Mouse (Mus musculus): Measurements from ENCODE around the gene Pdcd7.

The Pdcd7 gene

GRCm38 (mm10) chr9:65340414-65340813 lies 5.5 kb upstream of the Pdcd7 start:
- TF ChIP-seq GATA4 (IDR thresholded peaks at IDR 0.05; ENCODE audit: insufficient replicate concordance, low read length), result no peak

GRCm38 (mm10) chr9:65346476-65347111 lies 690 bp downstream of the Pdcd7 start:
- TF ChIP-seq GATA4 (IDR thresholded peaks at IDR 0.05; ENCODE audit: insufficient replicate concordance, low read length), result no peak

- no peak for TF ChIP-seq GATA4 (IDR thresholded peaks at IDR 0.05; ENCODE audit: insufficient replicate concordance, low read length)
Measured at GRCm38 (mm10) chr9:65347112-65347850, 1.4 kb downstream of the Pdcd7 start.

GRCm38 (mm10) chr9:65353251-65353650 lies 7.3 kb downstream of the Pdcd7 start:
- TF ChIP-seq GATA4 (IDR thresholded peaks at IDR 0.05; ENCODE audit: insufficient replicate concordance, low read length), result no peak

- no peak for TF ChIP-seq GATA4 (IDR thresholded peaks at IDR 0.05; ENCODE audit: insufficient replicate concordance, low read length)
Measured at GRCm38 (mm10) chr9:65356561-65356960, 10.7 kb downstream of the Pdcd7 start.

- TF ChIP-seq GATA4 (IDR thresholded peaks at IDR 0.05; ENCODE audit: insufficient replicate concordance, low read length), result no peak
Measured at GRCm38 (mm10) chr9:65356971-65357370, 11.1 kb downstream of the Pdcd7 start.

- no peak for TF ChIP-seq GATA4 (IDR thresholded peaks at IDR 0.05; ENCODE audit: insufficient replicate concordance, low read length)
Measured at GRCm38 (mm10) chr9:65358956-65359480, 13.1 kb downstream of the Pdcd7 start.

- no peak for TF ChIP-seq GATA4 (IDR thresholded peaks at IDR 0.05; ENCODE audit: insufficient replicate concordance, low read length)
Measured at GRCm38 (mm10) chr9:65360641-65361448, 14.9 kb downstream of the Pdcd7 start, which contains the start of gene Ubap1l. Gene Ubap1l (plus strand): TSS chr9:65361041.

- TF ChIP-seq GATA4 (IDR thresholded peaks at IDR 0.05; ENCODE audit: insufficient replicate concordance, low read length), result no peak
Measured at GRCm38 (mm10) chr9:65363684-65364083, 17.8 kb downstream of the Pdcd7 start.

- TF ChIP-seq GATA4 (IDR thresholded peaks at IDR 0.05; ENCODE audit: insufficient replicate concordance, low read length), result no peak
Measured at GRCm38 (mm10) chr9:65365721-65366120, 19.8 kb downstream of the Pdcd7 start.

- TF ChIP-seq GATA4 (IDR thresholded peaks at IDR 0.05; ENCODE audit: insufficient replicate concordance, low read length), result no peak
Measured at GRCm38 (mm10) chr9:65371756-65372155, 25.9 kb downstream of the Pdcd7 start.

- TF ChIP-seq GATA4 (IDR thresholded peaks at IDR 0.05; ENCODE audit: insufficient replicate concordance, low read length), result no peak
Measured at GRCm38 (mm10) chr9:65372449-65372848, 26.5 kb downstream of the Pdcd7 start.

- no peak for TF ChIP-seq GATA4 (IDR thresholded peaks at IDR 0.05; ENCODE audit: insufficient replicate concordance, low read length)
Measured at GRCm38 (mm10) chr9:65374468-65375162, 28.7 kb downstream of the Pdcd7 start.

GRCm38 (mm10) chr9:65375163-65375934 lies 29.4 kb downstream of the Pdcd7 start:
- TF ChIP-seq GATA4 (IDR thresholded peaks at IDR 0.05; ENCODE audit: insufficient replicate concordance, low read length), result no peak

Data from liver, adult (tissue).